Mouse (Mus musculus) monocyte, adult 2 months (primary cell): Measurements from ENCODE around the gene Traf4.
"Not testable (repeated sequence)": the region's sequence is repeated elsewhere in the genome, so short reads cannot be mapped to it uniquely, and the experiment has no call there.

Source experiments
- DNase-seq, 2 experiments: peaks; one replicate each; pipeline ENCODE4 v3.0.0; 2022; ENCODE audit warnings: low spot score in 2 of 2, low read depth in 1 of 2

Gene Traf4

DNA sequence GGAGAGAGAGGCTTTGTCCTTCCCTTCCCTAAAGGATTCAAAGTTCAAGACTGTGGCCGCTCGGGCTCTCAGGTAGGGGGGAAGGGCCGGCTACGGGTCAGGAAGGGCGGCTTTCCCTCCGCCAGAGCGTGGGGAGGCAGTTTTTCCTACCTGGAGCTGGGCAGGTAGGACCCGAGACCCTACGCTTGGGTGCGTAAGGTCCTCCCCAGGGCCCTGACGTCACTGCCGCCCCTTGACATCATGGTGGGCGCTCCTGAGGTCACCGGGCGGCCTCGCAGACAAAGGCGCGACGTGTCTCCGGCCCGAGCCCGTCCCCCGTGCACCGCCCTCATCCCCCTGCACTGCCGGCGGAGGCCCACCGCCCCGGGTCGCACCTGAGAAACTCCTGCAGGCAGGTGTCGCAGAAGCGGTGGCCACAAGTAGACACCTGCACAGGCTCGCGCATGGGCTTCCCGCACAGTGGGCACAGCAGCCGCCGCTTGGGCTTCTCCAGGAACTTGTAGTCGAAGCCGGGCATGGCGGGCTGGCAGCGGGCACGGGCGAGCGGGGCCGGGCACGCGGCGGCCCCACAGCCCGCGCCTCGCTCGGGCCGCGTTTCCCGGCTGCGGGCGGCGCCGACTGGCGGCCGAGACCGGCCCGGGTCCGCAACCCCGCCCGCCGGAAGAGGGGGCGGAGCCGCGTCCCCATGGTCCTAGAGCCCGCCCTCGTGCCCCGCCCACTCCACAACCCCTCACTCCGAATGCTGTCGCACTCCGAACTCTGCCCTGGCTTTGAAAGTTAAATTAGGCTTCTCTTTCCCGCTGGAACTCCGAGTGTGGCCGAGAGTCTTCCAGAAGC, at the start of gene Traf4:
Traf4 (minus strand) TSS at position 666 of the 837 bp plus-strand sequence.
- no peak for DNase-seq

DNA sequence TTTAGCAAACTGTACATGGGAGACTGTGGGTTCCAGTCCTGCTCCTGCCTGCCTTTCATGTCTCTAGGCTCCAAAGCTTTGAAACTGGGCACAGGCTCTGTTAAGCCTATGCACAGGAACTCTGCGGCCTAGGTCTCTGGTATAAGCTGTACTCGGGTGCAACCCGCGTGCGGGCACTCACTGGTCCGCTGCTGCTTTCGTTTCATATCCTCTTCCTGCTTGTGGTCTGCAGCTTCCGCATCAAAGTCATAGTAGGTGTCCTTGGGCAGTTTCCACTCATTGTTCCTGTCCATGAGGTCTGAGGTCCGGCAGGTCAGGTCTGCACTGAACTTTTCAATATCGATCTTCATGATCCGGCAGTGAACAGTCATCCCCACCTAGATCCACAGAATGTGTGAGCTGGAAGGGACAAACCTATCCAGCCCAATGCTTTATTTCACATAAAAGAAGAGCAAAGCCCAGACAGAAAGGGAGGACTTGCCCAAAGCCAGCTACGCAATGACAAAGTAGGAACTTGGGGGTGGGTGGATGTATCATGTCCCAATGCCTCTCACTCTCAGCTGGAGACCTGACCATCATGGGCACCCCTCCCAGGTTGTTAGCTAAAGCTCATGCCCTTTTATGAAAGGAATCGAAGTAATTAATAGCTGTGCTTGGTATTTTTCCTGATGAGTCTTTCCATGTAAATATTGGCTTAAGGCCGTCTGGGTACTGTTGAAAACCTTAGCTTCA, 47.9 kb upstream of the Traf4 start:
- DNase-seq, result peak in 1 of 2 experiments; percentile 51

DNA sequence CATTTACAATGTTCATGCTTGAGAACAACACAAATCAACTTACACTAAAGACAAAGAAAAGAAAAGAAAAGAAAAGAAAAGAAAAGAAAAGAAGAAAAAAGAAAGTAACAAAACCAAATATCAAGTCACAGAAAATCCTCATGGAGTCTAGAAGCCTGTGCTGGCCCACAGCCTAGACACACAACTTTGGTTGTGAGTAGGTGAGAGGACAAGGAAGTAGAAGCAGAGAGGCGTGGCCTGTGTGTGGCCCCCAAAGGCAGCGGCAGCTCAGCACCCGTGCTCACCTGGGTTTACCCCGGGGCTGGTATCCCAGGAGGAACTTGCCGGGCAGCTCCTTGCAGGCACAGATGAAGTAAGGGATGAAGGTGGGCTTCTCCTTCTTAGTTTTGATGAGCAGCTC, 46.1 kb upstream of the Traf4 start:
- DNase-seq, result no peak

DNA sequence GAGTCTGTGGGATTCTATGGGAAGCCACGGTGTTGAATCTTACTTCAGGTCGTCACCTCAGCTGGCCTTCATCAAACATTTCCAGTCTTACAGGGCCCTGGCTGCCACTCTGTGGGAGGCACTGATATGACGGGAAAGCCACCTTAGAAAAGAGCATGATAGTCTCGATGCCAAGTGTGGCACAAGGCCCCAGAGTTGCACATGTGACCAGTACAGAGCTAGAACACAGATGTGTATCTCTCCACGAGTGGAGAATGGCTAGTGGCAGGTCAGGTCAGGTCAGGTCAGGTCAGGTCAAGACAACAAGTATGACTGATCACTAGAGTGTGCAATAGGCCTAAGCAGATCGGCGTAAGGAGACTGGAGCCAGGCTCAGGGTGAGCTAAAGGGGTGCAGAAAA, 45.2 kb upstream of the Traf4 start:
- DNase-seq, result no peak

DNA sequence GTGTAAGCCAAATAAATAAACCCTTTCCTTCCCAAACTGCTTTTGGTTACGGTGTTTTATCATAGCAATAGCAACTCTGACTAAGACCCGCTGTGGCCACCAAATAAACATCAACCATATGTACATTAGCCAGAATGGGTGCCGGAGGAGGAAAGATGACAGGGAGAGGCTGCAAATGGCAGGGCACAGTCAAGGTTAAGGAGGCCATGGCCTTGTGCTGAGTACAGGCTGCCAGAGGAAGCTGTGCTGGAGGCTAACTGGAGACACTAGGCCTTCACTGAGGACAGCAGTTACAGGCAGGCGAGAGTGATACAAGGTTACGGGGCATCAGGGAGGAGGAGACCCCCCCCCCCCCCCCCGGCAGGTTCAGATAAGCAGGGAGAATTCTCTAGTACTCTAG, 44.5 kb upstream of the Traf4 start:
- DNase-seq, result no peak

DNA sequence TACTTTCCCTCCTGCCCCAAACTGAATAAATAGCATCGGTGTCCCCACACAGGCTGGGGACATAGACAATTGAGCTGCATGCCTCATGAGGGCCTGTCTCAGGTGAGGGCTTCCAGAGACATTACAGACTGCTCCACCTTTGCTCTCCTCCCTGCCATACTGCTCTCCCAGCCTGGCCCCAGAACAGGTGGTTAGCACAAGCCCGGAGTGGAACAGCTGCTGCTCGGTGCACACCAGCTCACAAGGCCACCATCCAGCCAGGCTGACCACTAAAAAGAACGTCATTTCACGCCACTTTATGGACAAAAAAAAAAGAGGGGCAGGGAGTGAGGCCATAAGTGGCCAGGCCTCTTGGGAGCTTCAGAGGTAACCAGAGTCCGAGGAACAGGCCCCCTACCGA, 41.8 kb upstream of the Traf4 start:
- no peak for DNase-seq

DNA sequence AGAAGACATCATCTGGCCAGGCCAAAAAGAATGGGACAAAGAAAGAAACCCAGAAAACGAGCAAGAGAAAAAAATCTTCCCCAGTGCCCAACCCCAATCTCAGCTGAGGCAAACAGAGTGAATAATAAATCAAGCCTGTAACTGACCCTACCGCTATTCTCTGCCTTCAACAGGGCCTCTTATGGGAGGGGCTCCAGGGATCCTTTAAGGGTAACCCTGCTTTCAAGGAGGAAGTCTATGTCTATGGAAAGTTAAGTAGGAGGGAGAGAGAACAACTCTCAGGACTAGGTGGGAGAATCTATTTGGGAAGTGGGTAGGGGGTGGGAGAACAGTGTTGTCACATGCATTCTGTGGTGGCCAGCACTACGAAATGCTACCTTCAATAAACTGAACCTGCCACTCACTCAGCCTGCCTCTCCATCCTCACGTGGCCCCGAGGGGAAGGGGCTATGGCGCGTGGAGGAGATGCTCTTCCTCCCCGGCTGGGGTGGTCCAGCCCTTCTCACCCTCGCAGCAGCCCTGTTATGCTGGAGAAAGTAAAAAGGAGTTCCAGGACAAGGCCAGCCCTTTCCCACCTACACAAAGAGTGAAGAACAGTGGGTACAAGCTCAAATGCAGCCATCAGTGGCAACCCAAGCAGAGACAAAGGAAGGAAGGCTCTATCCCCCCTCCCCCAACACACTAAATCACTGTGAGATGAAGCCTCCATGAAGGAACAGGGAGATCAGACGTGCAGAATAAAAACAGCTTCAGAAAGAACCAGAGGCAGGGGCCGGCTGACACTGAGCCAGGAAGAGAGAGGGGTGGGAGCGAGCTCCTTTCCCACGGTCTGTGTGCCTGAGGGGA, 40.2 kb upstream of the Traf4 start:
- no peak for DNase-seq

DNA sequence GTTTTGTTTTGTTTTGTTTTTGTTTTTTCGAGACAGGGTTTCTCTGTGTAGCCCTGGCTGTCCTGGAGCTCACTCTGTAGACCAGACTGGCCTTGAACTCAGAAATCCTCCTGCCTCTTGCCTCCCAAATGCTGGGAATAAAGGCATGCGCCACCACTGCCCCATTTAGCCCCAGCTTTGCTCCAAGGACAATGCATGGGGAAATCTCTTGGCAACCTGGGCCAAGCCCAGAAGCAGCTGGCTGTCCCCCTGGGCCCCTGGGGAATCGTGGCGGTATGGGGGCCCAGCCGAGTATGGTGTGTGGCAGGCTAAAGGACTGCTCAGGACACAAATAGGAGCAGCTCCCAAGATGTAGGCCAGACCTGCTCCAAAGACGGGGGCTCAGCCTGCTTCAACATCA, 38.9 kb upstream of the Traf4 start:
- no peak for DNase-seq

DNA sequence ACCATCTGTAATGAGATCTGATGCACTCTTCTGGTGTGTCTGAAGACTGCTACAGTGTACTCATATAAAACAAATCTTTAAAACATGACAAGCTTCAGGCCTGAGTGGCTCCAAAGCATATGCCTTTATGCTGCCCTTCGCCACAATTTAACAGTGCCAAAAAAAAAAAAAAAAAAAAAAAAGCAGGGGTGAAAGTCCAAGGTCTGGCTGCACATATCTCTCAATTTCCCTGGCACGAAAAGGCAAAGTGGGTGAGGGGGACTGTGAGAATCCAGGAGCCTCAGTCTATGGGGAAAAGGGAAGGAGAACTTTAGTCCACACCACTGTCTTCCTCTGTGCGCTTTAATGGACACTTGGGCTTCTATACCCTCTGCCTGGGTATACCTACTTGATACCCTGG, 37.0 kb upstream of the Traf4 start:
- DNase-seq, result no peak

DNA sequence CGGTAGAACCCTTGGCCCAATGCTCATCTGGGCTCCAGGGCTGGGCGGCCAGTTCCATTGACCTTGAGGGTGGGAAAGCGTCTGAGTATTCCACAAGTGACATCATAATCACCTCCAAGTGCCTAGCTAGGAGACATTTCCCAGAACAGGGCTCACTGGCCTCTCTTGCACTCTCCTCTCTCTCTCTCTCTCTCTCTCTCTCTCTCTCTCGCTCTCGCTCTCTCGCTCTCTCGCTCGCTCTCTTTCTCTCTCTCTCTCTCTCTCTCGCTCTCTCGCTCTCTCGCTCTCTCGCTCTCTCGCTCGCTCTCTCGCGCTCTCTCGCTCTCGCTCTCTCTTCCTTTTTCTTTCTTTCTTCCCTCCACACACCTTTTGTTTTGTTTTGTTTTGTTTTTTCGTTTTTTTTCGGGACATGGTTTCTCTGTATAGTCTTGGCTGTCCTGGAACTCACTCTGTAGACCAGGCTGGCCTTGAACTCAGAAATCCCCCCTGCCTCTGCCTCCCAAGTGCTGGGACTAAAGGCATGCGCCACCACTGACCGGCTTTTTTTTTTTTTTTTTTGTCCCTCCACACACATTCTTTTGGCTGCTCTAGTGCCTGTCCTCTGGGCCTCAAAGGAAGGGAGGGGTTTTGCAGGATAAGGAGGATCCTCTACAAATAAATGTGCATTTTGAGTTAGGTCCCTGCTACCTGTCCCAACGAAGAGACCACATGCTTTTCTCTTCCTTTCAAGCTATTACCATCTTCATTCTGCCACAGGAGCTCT, 29.9 kb upstream of the Traf4 start:
- DNase-seq, result no peak

DNA sequence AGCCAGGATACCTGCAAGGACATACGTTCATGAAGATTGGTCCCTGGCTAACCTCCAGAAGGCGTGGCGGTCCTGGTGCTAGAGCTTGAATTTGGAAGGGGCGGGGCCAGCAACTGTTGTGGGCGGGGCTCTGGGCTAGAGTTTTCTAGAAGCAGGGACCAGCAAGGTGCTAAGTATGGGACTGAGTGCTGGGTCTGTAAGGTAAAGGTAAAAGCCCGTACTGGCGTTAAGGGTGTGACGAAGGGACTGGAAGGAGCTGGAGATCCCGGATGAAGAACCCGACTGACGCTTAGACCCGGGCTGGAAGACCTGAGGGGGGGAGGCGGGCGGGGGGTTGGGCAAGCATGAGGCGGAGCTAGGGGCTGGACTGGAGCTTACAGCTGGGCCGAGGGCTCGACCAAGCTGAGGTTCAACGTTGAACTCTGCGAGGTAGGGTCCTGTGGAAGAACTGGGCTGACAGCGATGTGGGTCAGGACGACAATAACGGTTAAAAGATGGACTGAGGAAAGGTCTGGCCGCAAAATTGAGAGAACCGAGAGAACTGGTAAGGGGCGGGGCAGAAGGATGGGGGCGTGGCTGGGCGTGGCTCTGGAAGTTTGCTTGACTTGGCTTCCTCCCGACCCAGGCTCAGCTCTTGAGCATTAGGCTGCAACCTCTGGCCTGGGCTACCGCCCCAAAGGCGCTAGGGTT, 29.2 kb upstream of the Traf4 start:
- peak in 1 of 2 experiments; percentile 53 for DNase-seq

DNA sequence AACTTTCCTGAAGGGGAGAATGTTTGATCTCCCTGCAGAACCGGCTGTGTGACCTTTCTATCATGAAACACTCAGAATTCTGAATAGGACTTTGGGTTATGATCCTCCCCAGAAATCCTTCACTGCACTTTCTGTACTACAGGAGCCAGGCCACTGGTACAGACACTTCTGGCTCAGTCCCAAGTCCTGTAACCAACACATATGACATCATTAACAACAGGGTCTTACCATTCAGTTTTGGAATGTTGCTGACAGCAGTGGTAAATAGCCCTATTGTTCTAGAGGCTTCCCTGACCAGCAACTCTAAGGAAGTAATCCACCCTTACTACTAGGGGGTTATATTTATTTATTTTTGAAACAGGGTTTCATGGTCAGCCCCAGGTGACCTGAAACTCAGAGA, 27.7 kb upstream of the Traf4 start, which contains the start of gene Proca1:
Proca1 (plus strand) TSS at position 280 of the 400 bp plus-strand sequence.
- DNase-seq, result no peak

DNA sequence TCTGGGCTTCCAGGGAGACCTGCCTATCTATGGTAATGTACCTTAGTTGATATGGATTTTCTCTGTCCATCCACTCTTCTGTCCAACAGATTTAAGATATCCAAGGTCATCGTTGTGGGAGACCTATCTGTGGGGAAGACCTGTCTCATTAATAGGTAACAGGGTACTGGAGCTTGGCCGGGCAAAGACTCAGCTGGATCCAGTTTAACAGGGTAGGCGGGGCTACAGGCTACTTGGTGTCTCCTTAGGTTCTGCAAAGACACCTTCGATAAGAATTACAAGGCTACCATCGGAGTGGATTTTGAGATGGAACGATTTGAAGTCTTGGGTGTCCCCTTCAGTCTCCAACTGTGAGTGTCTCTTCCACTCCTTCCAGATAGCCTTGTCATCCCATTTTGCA, 24.7 kb upstream of the Traf4 start:
- DNase-seq, result no peak

DNA sequence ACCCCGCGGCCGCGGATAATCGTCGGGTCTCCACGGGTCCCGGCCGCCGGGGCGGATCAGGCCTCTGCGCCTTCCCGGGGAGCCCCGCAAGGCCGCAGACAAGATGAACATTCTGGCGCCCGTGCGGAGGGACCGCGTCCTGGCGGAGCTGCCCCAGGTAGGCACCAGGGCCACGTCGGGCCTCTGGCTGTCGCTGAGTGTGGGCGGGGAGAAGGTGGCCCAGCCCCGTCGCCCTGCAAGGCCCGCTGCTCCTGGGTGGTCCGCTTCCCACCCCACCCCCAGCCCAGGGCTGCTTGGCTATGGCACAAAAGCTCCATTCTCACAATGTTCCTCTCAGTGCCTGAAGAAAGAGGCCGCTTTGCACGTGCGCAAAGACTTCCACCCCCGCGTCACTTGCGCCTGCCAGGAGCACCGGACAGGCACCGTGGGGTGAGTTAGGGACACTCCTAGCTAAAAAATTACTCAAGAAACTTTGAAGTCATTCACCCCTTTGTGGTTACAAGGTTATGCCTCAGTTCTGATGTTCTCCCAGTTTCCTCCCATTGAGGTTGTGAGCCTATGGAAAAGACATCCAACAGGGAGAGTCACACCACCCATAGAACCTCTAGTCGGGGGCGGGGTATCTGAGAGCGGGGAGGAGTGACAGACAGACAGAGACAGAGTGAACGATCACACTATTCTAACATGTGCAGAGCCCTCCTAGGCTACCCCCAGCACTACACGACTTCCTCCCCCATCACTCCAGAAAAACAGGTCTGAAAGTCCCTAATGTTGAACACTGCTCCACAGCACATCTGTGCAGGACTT, 24.0 kb upstream of the Traf4 start:
- DNase-seq, result no peak

DNA sequence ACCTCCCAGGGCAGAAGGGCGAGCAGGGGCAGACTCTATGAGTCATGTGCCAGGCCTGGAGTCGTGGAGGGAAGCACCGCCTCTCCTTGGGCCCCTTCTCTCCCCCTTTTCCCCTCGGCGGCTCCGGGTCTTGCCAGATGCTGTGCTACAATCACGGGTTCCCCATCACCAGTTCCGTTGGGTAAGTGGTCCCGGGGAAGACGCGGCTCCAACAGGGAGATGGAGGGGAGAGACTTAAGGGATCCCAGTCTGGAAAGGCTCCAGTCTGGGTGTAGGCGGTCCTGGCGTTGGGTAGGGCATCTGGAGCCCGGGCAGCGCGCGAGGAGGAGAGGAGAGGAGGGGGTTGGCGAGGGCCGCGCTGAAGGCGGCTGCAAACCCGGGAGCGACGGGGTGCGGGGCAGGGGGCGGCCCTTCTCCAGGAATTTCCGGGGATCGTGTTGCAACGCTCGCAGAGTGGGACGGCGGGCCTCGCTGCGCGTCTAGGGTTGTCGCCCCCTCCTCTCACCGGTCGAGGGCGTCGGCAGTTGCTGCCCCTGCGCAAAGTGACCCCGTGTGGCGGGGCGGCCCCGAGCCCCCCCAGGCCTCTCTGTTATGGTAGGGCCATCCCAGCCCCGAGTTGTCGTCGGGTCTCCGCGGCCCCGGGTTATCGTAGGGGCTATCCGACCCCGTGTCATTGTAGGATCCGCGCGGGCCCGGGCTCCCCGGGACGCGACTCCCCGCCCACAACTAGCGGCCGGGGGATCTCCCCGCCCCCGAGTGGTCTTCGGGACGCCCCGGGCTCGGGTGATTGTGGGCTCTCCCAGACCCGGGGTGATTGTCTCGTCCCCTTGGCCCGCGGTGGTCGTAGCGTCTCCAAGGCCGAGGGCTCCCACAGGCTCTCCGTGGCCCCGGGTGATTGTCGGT, 23.2 kb upstream of the Traf4 start, which contains the start of gene Rab34:
Rab34 (plus strand) TSS at position 100 of the 903 bp plus-strand sequence.
- DNase-seq, result no peak

DNA sequence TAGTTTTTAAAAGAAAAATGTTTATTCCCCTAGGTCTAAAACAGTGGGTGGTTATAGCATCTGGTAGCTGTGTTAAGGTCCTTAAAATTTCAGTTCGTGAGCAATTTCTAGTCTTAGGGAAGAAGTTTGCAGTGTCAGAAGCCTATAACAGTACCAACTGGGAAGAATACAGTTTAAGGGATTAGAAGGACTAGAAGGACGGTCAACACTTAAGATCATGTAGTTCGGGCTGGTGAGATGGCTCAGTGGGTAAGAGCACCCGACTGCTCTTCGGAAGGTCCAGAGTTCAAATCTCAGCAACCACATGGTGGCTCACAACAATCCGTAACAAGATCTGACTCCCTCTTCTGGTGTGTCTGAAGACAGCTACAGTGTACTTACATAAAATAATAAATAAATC, 19.3 kb upstream of the Traf4 start:
- not testable (repeated sequence) for DNase-seq

DNA sequence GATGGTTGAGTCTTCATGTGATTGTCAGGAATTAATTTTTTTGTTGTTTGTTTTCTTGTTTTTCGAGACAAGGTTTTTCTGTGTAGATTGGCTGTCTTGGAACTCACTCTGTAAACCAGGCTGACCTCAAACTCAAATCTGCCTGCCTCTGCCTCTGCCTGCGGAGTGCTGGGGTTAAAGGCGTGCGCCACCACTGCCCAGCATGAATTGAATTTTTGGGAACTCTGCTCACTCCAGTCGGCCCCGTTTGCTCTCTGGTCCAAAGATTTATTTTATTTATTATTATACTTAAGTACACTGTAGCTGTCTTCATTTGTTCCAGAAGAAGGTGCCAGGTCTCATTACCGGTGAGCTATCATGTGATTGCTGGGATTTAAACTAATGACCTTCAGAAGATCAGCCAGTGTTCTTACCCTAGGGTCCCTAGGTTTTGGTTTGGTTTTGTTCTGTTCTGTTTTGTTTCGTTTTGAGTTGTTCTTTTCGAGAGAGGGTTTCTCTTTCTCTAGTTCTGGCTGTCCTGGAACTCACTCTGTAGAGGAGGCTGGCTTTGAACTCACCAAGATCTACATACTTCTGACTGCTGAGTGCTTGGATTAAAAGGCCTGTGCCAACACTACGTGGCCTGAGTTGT, 18.6 kb upstream of the Traf4 start:
- no peak for DNase-seq
